Mouse (Mus musculus) left cerebral cortex, postnatal 14 days (tissue): ENCODE data around the gene Tspan13. TPM values are rescaled to one million over a fixed set of nuclear protein-coding genes. Genes with fewer than 3 reads are reported as not detected.

Experiments
- DNase-seq, 2 experiments: peaks; one replicate each; pipeline ENCODE4 v3.0.0; 2021 to 2022; ENCODE audit warnings: low spot score in 2 of 2, mixed read lengths in 1 of 2
- intact Hi-C: fragments of 180-260 bp; cut with DNase I; formaldehyde crosslinking; loops from one replicate; pipeline ENCODE4 v1.15.1; 2025
- total RNA-seq, 2 experiments: library from RNA; stranded (reverse); gene quantifications; 2 replicates each; pipeline ENCODE4 v1.2.3; 2021

Gene Tspan13
- total RNA-seq, 2 experiments from 2014 or later = 221 to 230 TPM

- intact Hi-C loops = no loop called here
Measured at GRCm38 (mm10) chr12:35992711-35993110, 49.6 kb downstream of the Tspan13 start, which contains the start of gene Agr2. Gene Agr2 (plus strand): TSS chr12:35992907.

GRCm38 (mm10) chr12:35984743-35985142 lies 57.6 kb downstream of the Tspan13 start:
- DNase-seq = no peak

More at GRCm38 (mm10) chr12:35992711-35993110, 49.6 kb downstream of the Tspan13 start, which contains the start of gene Agr2:
- no peak for DNase-seq

GRCm38 (mm10) chr12:35983472-35983871 lies 58.8 kb downstream of the Tspan13 start:
- intact Hi-C loops = no loop called here
- DNase-seq = no peak

More at GRCm38 (mm10) chr12:35984743-35985142, 57.6 kb downstream of the Tspan13 start:
- intact Hi-C loops = no loop called here

GRCm38 (mm10) chr12:35981732-35982360 lies 60.5 kb downstream of the Tspan13 start:
- intact Hi-C loops = no loop called here
- no peak for DNase-seq

GRCm38 (mm10) chr12:35979625-35980024 lies 62.7 kb downstream of the Tspan13 start:
- intact Hi-C loops = no loop called here
- DNase-seq = no peak

- intact Hi-C loops = no loop called here
- no peak for DNase-seq
Measured at GRCm38 (mm10) chr12:35977633-35978246, 64.6 kb downstream of the Tspan13 start.

- intact Hi-C loops = no loop called here
- DNase-seq = no peak
Measured at GRCm38 (mm10) chr12:35975898-35976297, 66.4 kb downstream of the Tspan13 start.

GRCm38 (mm10) chr12:35966768-35967141 lies 75.5 kb downstream of the Tspan13 start:
- DNase-seq = no peak
- intact Hi-C loops = no loop called here

GRCm38 (mm10) chr12:35966098-35966767 lies 76.1 kb downstream of the Tspan13 start:
- no peak for DNase-seq

More at GRCm38 (mm10) chr12:35966098-35966767, 76.1 kb downstream of the Tspan13 start:
- intact Hi-C loops = no loop called here

Other genes starting within 250 kb of the Tspan13 start
- gene Agr3, start 116.9 kb downstream of the Tspan13 start, total RNA-seq = not detected
- not detected for gene Agr2, start 49.6 kb downstream of the Tspan13 start, total RNA-seq
- 10 to 100 TPM; 50.3 to 53.3 TPM for gene Ankmy2, start 114.6 kb upstream of the Tspan13 start, total RNA-seq
- 10 to 100 TPM; 72.2 to 78.2 TPM for gene Bzw2, start 115.6 kb upstream of the Tspan13 start, total RNA-seq
- not detected for gene Lrrc72, start 210.9 kb upstream of the Tspan13 start, total RNA-seq